Mouse (Mus musculus) lung, adult 2 months (tissue): ENCODE results near the gene Plppr5. TPM values are rescaled to one million over a fixed set of nuclear protein-coding genes. Genes with fewer than 3 reads are reported as not detected.

Experiments
- DNase-seq: peaks from one replicate; pipeline ENCODE4 v3.0.0; 2022
- H3K4me1 ChIP-seq: fragments of 200-500 bp; 2 replicates; pipeline ENCODE4 v1.6.1; 2011; ENCODE audit warnings: low read length; ENCODE audit not compliant: control insufficient read depth, insufficient read depth
- H3K4me3 ChIP-seq: fragments of 200-500 bp; replicated peaks from 2 replicates; pipeline ENCODE3; 2011; ENCODE audit warnings: low read depth, mild to moderate bottlenecking, control low read depth, low read length; ENCODE audit errors: extremely low read depth
- CTCF ChIP-seq: fragments of 200-500 bp; IDR thresholded peaks from 2 replicates; pipeline ENCODE4 v1.5.1; 2011; ENCODE audit warnings: mild to moderate bottlenecking, low read length, control low read depth; ENCODE audit not compliant: insufficient read depth
- POLR2A ChIP-seq: fragments of 200-500 bp; IDR thresholded peaks from 2 replicates; pipeline ENCODE4 v1.6.1; 2011; ENCODE audit warnings: low read depth, mild to moderate bottlenecking, control low read depth, low read length, borderline replicate concordance; ENCODE audit errors: extremely low read depth
- WGBS: fragments of 180-500 bp; shearing (Covaris S2); methylation state at CpG from one replicate; pipeline ENCODE4 v1.1.7; 2018; 5-methylcytosine and 5-hydroxymethylcytosine counted together
- polyA plus RNA-seq: library from polyadenylated mRNA; depleted of rRNA; stranded (reverse); fragments of >200 nt; gene quantifications from 2 replicates; pipeline ENCODE4 v1.2.3, GENCODE M21; 2012; rRNA removed

Gene Plppr5
- polyA plus RNA-seq, 1 experiment, result 0.04 TPM

DNA sequence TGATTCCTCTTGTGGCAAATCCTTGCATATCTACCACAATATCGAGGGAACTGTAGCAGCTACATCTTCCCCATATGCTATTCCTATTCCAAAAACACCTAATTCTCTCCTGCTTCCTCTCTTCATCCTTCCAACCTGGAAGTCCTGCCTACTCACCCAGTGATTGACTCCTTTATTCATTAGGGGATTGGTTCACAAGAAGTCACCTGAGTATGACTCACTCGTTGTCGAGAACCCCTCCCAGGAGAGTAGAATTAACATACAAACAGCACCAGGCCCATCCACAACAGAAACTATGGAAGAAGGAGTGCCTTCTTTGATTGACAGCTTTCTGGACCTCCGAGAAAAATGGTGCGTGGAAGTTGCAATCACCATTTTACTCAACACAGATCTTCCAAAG is 121.7 kb downstream of the Plppr5 start:
- WGBS, result 84% methylated on average over 5 of the region's 5 CpGs
- TF ChIP-seq POLR2A, result no peak
- no peak for TF ChIP-seq CTCF
- H3K4me3 ChIP-seq, result no peak overlapping the region
- no peaks in the 10 kb centered on the region for H3K4me1 ChIP-seq
- DNase-seq, result no peak

GRCm38 (mm10) chr3:117708788-117709187 is 134.2 kb downstream of the Plppr5 start:
- no peak for DNase-seq
- no peak for TF ChIP-seq CTCF
- TF ChIP-seq POLR2A, result no peak
- Histone ChIP-seq H3K4me3 (no peak overlapping the region), H3K4me1 (no peaks in the 10 kb centered on the region)

GRCm38 (mm10) chr3:117716534-117717280 is 142.1 kb downstream of the Plppr5 start:
- 77% methylated on average over 3 of the region's 3 CpGs for WGBS
- TF ChIP-seq CTCF (no peak), POLR2A (no peak)
- DNase-seq, result no peak
- Histone ChIP-seq H3K4me1 (no peaks in the 10 kb centered on the region), H3K4me3 (no peak overlapping the region)

- no peak overlapping the region for H3K4me3 ChIP-seq
- no peak for DNase-seq
- TF ChIP-seq CTCF, result no peak
- no peak for TF ChIP-seq POLR2A
- H3K4me1 ChIP-seq, result no peaks in the 10 kb centered on the region
Observed at GRCm38 (mm10) chr3:117723390-117723789, 148.8 kb downstream of the Plppr5 start.

- no peak for TF ChIP-seq POLR2A
- no peak for TF ChIP-seq CTCF
- WGBS, result 65% methylated on average over 5 of the region's 5 CpGs
- H3K4me3 ChIP-seq, result no peak overlapping the region
- no peak for DNase-seq
- no peaks in the 10 kb centered on the region for H3K4me1 ChIP-seq
Observed at GRCm38 (mm10) chr3:117724521-117724920, 149.9 kb downstream of the Plppr5 start.

GRCm38 (mm10) chr3:117725501-117725900 is 150.9 kb downstream of the Plppr5 start:
- TF ChIP-seq CTCF (no peak), POLR2A (no peak)
- no peak overlapping the region for H3K4me3 ChIP-seq
- no peaks in the 10 kb centered on the region for H3K4me1 ChIP-seq
- DNase-seq, result no peak
- WGBS, result 62% methylated on average over 1 of the region's 1 CpGs

GRCm38 (mm10) chr3:117728136-117728535 is 153.5 kb downstream of the Plppr5 start:
- WGBS, result 29% methylated on average over 1 of the region's 1 CpGs
- no peak for DNase-seq
- no peak overlapping the region for H3K4me3 ChIP-seq
- no peaks in the 10 kb centered on the region for H3K4me1 ChIP-seq
- TF ChIP-seq CTCF (no peak), POLR2A (no peak)

GRCm38 (mm10) chr3:117729121-117730072 is 154.8 kb downstream of the Plppr5 start:
- Histone ChIP-seq H3K4me1 (no peaks in the 10 kb centered on the region), H3K4me3 (no peak overlapping the region)
- 73% methylated on average over 9 of the region's 9 CpGs for WGBS
- no peak for TF ChIP-seq POLR2A
- no peak for TF ChIP-seq CTCF
- DNase-seq, result no peak

DNA sequence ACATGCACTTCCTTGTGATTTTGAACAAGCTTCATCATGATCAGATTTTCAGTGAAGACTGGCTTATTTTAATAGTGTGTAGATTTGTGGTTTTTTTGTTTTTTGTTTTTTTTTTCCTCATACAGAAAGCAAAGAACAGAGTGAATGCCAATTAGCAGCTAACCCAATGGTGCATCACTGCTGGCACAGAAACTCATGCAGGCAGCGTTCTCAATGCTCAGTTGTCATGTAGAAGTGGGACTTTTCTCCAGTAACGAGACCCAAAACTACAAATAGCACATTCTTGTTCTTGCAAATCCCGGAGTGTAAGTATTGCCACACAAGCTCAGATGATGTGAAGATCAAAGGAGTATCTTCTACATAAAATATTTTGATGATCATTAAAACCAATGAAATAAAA is 156.9 kb downstream of the Plppr5 start:
- TF ChIP-seq POLR2A, result no peak
- TF ChIP-seq CTCF, result no peak
- H3K4me3 ChIP-seq, result no peak overlapping the region
- no peak for DNase-seq
- WGBS, result 72% methylated on average over 3 of the region's 3 CpGs
- no peaks in the 10 kb centered on the region for H3K4me1 ChIP-seq

DNA sequence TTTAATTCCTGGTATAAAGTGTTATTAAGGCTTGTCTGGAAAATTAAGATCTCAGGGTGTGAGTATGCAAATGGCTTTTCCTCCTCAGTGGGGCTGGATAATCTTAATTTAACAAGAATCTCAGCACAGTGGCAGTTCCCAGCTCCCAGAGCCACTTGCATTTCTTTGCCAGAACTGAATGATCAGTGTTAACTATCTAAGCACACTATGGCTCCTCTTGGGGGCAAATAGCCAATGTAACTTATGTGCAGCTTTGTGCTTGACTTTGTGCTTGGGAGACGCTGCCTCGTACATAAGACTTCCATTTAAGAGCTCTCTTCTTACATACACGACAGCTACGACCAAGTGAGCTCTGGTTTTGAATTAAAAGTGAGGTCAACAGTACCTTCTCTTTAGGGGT is 158.0 kb downstream of the Plppr5 start:
- no peak overlapping the region for H3K4me3 ChIP-seq
- 78% methylated on average over 4 of the region's 4 CpGs for WGBS
- no peak for TF ChIP-seq POLR2A
- no peak for TF ChIP-seq CTCF
- H3K4me1 ChIP-seq, result no peaks in the 10 kb centered on the region
- no peak for DNase-seq

Other genes with a start within 250 kb of the Plppr5 start
- gene Plppr4, start 214.0 kb upstream of the Plppr5 start, polyA plus RNA-seq, result 0.05 and 0.26 TPM in 2 replicates